In the genomic region with DNA sequence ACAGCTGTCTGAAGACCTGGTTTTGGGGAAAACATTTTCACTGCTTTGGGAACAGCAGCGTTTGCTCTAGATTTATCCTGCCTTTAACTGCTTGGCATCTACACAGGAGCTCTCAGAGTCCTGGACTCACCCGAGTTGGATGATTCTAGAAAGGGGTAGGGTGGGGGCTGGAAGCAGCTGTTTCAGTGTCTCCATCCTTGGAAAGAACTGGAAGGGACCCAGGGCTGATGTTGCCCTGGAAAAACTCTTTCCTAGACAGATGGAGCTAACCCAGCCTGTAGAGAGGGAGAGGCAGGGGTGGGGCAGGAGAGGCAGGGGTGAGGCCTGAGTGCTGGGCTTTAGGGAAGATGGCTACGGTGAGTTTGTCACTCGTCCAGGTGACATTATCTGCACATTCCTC, we compare ENCODE assay signal across 13 mouse cellular contexts. TPM values are rescaled to one million over a fixed set of nuclear protein-coding genes. Genes with fewer than 3 reads are reported as not detected.
DNase-seq lines count a peak whose midpoint lies in the region; ATAC-seq and TF ChIP-seq lines count a peak whose summit lies in the region.
"Had no signal": no experiment of that assay in that cellular context is flagged by ENCODE, and none has a peak within 500 bp of the region (broad histone marks: within the 10 kb centered on the region; RNA-seq: fewer than 3 reads in every experiment).

No protein-coding gene starts in this region.

- H3K36me3 ChIP-seq in heart, embryonic 10.5 days = no peaks in the 10 kb centered on the region
- no peaks in the 10 kb centered on the region for H3K36me3 ChIP-seq in hindbrain, embryonic 12.5 days
- H3K36me3 ChIP-seq: embryonic facial prominence, embryonic 12.5 days; hindbrain, embryonic 13.5 days; limb, embryonic 12.5 days had no signal

- DNase-seq in kidney, postnatal 10 days = peak; percentile 74
- no peak for DNase-seq in kidney, adult 11 months
- DNase-seq in gastrocnemius, adult 2 months = peak; percentile 60
- DNase-seq in heart, embryonic 10.5 days (ENCODE audit: low spot score) = no peak
- peak; percentile 53 for DNase-seq in lung, postnatal 14 days
- no peak for DNase-seq in left cerebral cortex, adult 11 months (ENCODE audit: low spot score)
- DNase-seq: cerebellum, adult 8-10 months; retina, postnatal 1 day had no signal

- no peak overlapping the region for H3K4me2 ChIP-seq in hindbrain, embryonic 12.5 days (replicated peaks)
- H3K4me2 ChIP-seq: embryonic facial prominence, embryonic 12.5 days; hindbrain, embryonic 13.5 days; limb, embryonic 12.5 days had no signal

- TF ChIP-seq CTCF in gastrocnemius, adult 2 months (IDR thresholded peaks at IDR 0.05) = no peak

- no peaks in the 10 kb centered on the region for H3K27me3 ChIP-seq in heart, embryonic 10.5 days (ENCODE audit: insufficient read depth, poor library complexity, severe bottlenecking)
- H3K27me3 ChIP-seq in hindbrain, embryonic 12.5 days = no peaks in the 10 kb centered on the region
- H3K27me3 ChIP-seq: embryonic facial prominence, embryonic 12.5 days; hindbrain, embryonic 13.5 days; limb, embryonic 12.5 days had no signal

- intact Hi-C loops in gastrocnemius, adult 2 months (cut with DNase I) = no loop called here

- ATAC-seq in hindbrain, embryonic 12.5 days (ENCODE audit: low FRiP score) = no peak

- H3K9me3 ChIP-seq in heart, embryonic 10.5 days = no peaks in the 10 kb centered on the region
- no peaks in the 10 kb centered on the region for H3K9me3 ChIP-seq in hindbrain, embryonic 12.5 days (replicated peaks)
- H3K9me3 ChIP-seq: embryonic facial prominence, embryonic 12.5 days; hindbrain, embryonic 13.5 days; limb, embryonic 12.5 days had no signal

- H3K9ac ChIP-seq in hindbrain, embryonic 12.5 days = no peak overlapping the region
- H3K9ac ChIP-seq: embryonic facial prominence, embryonic 12.5 days; hindbrain, embryonic 13.5 days; limb, embryonic 12.5 days had no signal

- H3K4me3 ChIP-seq in gastrocnemius, adult 2 months = no peak overlapping the region
- H3K4me3 ChIP-seq in heart, embryonic 10.5 days = no peak overlapping the region
- H3K4me3 ChIP-seq in hindbrain, embryonic 12.5 days = no peak overlapping the region
- H3K4me3 ChIP-seq: embryonic facial prominence, embryonic 12.5 days; hindbrain, embryonic 13.5 days; limb, embryonic 12.5 days had no signal

- 59% methylated on average over 4 of the region's 4 CpGs for WGBS in heart, embryonic 10.5 days
- 69% methylated on average over 4 of the region's 4 CpGs for whole genome bisulfite sequencing in hindbrain, embryonic 12.5 days

- H3K4me1 ChIP-seq in heart, embryonic 10.5 days = peaks cover 65% of the 10 kb centered on the region
- H3K4me1 ChIP-seq in hindbrain, embryonic 12.5 days = peaks cover 16% of the 10 kb centered on the region
- H3K4me1 ChIP-seq: embryonic facial prominence, embryonic 12.5 days had no signal

- peak overlapping the region; percentile 61 for H3K27ac ChIP-seq in gastrocnemius, adult 2 months
- H3K27ac ChIP-seq in heart, embryonic 10.5 days = peak overlapping the region; percentile 53
- no peak overlapping the region for H3K27ac ChIP-seq in hindbrain, embryonic 12.5 days
- H3K27ac ChIP-seq: embryonic facial prominence, embryonic 12.5 days; hindbrain, embryonic 13.5 days; limb, embryonic 12.5 days had no signal

RNA-seq across cellular contexts. Expression of gene Afap1l2, which starts 23.8 kb away (rescaled TPM):
- 1 to 10 TPM; 1.6 TPM for total RNA-seq in gastrocnemius, adult 2 months (2021)
- polyA plus RNA-seq in heart, embryonic 10.5 days (2016; fragmentation: Nextera tagmentation; extraction: Ambion mirVana) = 1.2 and 1.6 TPM in 2 replicates
- 8.1 and 9.1 TPM in 2 replicates for polyA plus RNA-seq in hindbrain, embryonic 12.5 days (2016; fragmentation: Nextera tagmentation; extraction: Ambion mirVana)
- total RNA-seq: megakaryocyte progenitor cell, adult 5-6 weeks had no signal

Comparison
In these comparisons a context has a peak if more than half of its experiments do, and no peak if none do; other contexts are left out.
1. DNase-seq: peak in kidney, postnatal 10 days (single experiment), gastrocnemius, adult 2 months (single experiment) and lung, postnatal 14 days (single experiment); none in kidney, adult 11 months (single experiment), heart, embryonic 10.5 days (single experiment) and left cerebral cortex, adult 11 months (single experiment).